Mouse (Mus musculus) neural tube, embryonic 12.5 days (tissue): ENCODE measurements around the gene Gpld1. TPM values are rescaled to one million over a fixed set of nuclear protein-coding genes. Genes with fewer than 3 reads are reported as not detected.

Experiments used
- ATAC-seq: fragments of 200-750 bp; cut with Nextera tagmentation; 2 replicates; pipeline ENCODE4 v1.8.0; 2017; ENCODE audit warnings: low read depth, mild to moderate bottlenecking, moderate TSS enrichment, moderate library complexity; ENCODE audit not compliant: low FRiP score
- H3K27ac ChIP-seq: fragments of 300-500 bp; sonication (generic); 2 replicates; pipeline ENCODE4 v1.5.1; 2016
- H3K27me3 ChIP-seq: fragments of 300-500 bp; sonication (generic); replicated peaks from 2 replicates; pipeline ENCODE4 v1.6.1; 2016; ENCODE audit warnings: mild to moderate bottlenecking
- H3K36me3 ChIP-seq: fragments of 300-500 bp; sonication (generic); 2 replicates; pipeline ENCODE4 v1.6.1; 2016; ENCODE audit warnings: mild to moderate bottlenecking
- H3K4me1 ChIP-seq: fragments of 300-500 bp; sonication (generic); 2 replicates; pipeline ENCODE4 v1.6.1; 2016
- H3K4me2 ChIP-seq: fragments of 300-500 bp; sonication (generic); replicated peaks from 2 replicates; pipeline ENCODE4 v1.6.1; 2016; ENCODE audit warnings: mild to moderate bottlenecking
- H3K4me3 ChIP-seq: fragments of 300-500 bp; sonication (generic); 2 replicates; pipeline ENCODE4 v1.5.1; 2016
- H3K9ac ChIP-seq: fragments of 300-500 bp; sonication (generic); 2 replicates; pipeline ENCODE4 v1.6.1; 2016; ENCODE audit warnings: mild to moderate bottlenecking
- H3K9me3 ChIP-seq: fragments of 300-500 bp; sonication (generic); 2 replicates; pipeline ENCODE4 v1.6.1; 2016; ENCODE audit warnings: mild to moderate bottlenecking
- WGBS: fragments of 180-500 bp; shearing (Covaris S2); methylation state at CpG from one replicate; pipeline ENCODE4 v1.1.7; 2016; 5-methylcytosine and 5-hydroxymethylcytosine counted together
- polyA plus RNA-seq: library from polyadenylated mRNA; unstranded; fragments of >200 nt; fragmentation: Nextera tagmentation; extraction: Ambion mirVana; gene quantifications from 2 replicates; pipeline ENCODE4 v1.2.1, GENCODE M21; 2016

Gene Gpld1
- polyA plus RNA-seq, 1 experiment from 2014 or later = 0.76 TPM

- no peaks in the 10 kb centered on the region for H3K4me1 ChIP-seq
- peaks cover 35% of the 10 kb centered on the region for H3K36me3 ChIP-seq
- H3K9me3 ChIP-seq = no peaks in the 10 kb centered on the region
- H3K27me3 ChIP-seq = no peaks in the 10 kb centered on the region
- ATAC-seq = no peak
- no peak overlapping the region for H3K4me2 ChIP-seq
- no peak overlapping the region for H3K9ac ChIP-seq
- H3K4me3 ChIP-seq = no peak overlapping the region
- no peak overlapping the region for H3K27ac ChIP-seq
- WGBS = 86% methylated on average over 6 of the region's 6 CpGs
Observed at GRCm38 (mm10) chr13:24989006-24989405, 46.1 kb downstream of the Gpld1 start.

DNA sequence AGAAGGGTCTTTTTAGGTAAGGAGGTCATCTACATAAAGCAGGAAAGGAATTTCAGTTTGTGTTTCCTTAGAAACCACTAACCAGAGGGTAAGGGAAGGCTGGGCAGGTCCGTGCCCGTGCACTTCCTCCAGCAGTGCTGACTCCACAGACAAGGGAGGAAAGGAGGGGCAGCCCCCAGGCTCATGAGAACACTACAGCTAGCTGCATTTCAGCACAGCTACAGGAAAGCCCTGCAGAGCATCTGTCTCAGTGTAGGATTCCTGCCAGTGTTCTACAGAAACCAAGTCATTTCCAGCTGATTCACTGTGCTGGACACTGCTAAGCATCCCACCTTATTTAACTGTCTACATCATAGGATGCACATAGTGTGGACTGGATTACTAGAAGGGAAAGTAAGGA lies 50.2 kb downstream of the Gpld1 start:
- no peaks in the 10 kb centered on the region for H3K4me1 ChIP-seq
- H3K27me3 ChIP-seq = no peaks in the 10 kb centered on the region
- no peak overlapping the region for H3K4me2 ChIP-seq
- 32% methylated on average over 2 of the region's 2 CpGs for WGBS
- H3K36me3 ChIP-seq = peaks cover 75% of the 10 kb centered on the region
- H3K9ac ChIP-seq = no peak overlapping the region
- no peak overlapping the region for H3K4me3 ChIP-seq
- ATAC-seq = no peak
- H3K9me3 ChIP-seq = no peaks in the 10 kb centered on the region
- H3K27ac ChIP-seq = no peak overlapping the region

DNA sequence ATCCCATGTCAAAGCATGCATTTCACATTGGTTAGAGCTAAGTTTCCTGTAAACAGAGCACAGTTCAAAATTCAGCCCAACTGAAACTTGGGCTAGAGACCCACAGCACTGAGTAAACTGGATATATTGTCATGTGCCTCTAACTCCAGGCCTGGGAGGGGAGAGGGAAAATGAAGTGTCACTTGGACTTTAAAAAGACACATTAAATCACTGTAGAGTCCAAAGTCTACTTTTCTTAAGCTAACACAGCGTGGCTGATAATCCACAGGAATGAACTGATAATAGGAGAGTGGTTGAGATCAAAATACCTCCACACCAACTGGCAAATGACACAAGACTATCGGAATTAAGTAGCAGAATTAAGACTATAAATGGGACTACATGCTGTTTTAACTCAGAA lies 56.6 kb downstream of the Gpld1 start:
- Histone ChIP-seq H3K4me3 (no peak overlapping the region), H3K4me1 (no peaks in the 10 kb centered on the region), H3K36me3 (peaks cover 77% of the 10 kb centered on the region), H3K27ac (no peak overlapping the region), H3K9me3 (no peaks in the 10 kb centered on the region), H3K4me2 (no peak overlapping the region), H3K27me3 (no peaks in the 10 kb centered on the region), H3K9ac (no peak overlapping the region)
- 93% methylated on average over 2 of the region's 2 CpGs for WGBS
- no peak for ATAC-seq

DNA sequence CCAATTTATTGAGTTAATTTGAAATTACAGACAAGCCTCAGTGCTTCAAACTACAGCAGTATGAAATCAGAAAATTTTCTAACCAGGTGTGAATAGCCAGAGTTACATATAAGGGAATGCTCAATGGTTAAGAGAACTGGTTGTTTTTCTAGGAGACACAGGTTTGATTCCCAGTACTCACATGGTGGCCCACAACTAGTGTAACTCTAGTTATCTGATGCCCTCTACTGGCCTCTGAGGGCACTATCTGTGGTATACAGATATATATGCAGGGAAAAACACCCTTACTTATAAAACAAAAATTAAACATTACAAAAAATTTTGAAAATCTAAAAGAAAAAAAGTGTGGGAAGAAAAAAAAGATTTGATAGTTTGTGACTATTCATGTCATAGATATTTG lies 60.0 kb downstream of the Gpld1 start:
- Histone ChIP-seq H3K36me3 (peaks cover 60% of the 10 kb centered on the region), H3K9me3 (no peaks in the 10 kb centered on the region), H3K9ac (no peak overlapping the region), H3K27ac (no peak overlapping the region), H3K4me2 (no peak overlapping the region), H3K4me3 (no peak overlapping the region), H3K27me3 (no peaks in the 10 kb centered on the region), H3K4me1 (no peaks in the 10 kb centered on the region)
- ATAC-seq = no peak

- Histone ChIP-seq H3K4me1 (no peaks in the 10 kb centered on the region), H3K36me3 (peaks cover 24% of the 10 kb centered on the region), H3K4me3 (no peak overlapping the region), H3K27ac (no peak overlapping the region), H3K4me2 (no peak overlapping the region), H3K9ac (no peak overlapping the region), H3K27me3 (no peaks in the 10 kb centered on the region), H3K9me3 (no peaks in the 10 kb centered on the region)
- ATAC-seq = no peak
- 79% methylated on average over 8 of the region's 8 CpGs for WGBS
Observed at GRCm38 (mm10) chr13:25007115-25007514, 64.2 kb downstream of the Gpld1 start.

DNA sequence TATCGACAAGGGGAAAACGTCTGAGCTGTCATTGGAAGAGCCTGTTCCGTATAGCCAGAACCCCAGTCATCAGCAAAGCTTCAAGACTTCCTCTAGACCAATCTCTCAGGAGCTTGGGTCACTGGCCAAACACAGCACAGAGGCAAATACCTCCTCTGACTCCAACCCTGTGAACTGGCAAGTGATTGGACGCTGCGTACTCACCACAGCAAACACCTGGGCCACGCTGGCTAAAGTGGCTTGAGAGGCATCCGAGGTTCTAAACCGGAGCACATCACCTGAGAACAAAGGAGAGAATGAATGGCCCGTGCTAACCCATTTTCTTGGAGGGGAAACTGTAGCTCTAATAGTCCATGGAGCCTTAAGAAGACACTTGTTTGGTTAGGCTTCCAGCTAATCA lies 75.4 kb downstream of the Gpld1 start:
- no peak overlapping the region for H3K9ac ChIP-seq

GRCm38 (mm10) chr13:25019793-25020539 lies 77.0 kb downstream of the Gpld1 start, which contains the start of gene Mrs2:
Mrs2 (minus strand) TSS chr13:25020379.
- Histone ChIP-seq H3K9ac (peak within 1 kb of the TSS; percentile 91), H3K4me2 (peak within 1 kb of the TSS; percentile 86), H3K27me3 (no peaks in the 10 kb centered on the region), H3K4me1 (peaks cover 13% of the 10 kb centered on the region), H3K27ac (peak within 1 kb of the TSS; percentile 43; the same call in 1 of the 2 replicates), H3K9me3 (no peaks in the 10 kb centered on the region), H3K4me3 (peak within 1 kb of the TSS; percentile 95), H3K36me3 (peaks cover 11% of the 10 kb centered on the region; the same call in 1 of the 2 replicates)
- peak; percentile 93 for ATAC-seq
- under 1% methylated on average over 84 of the region's 84 CpGs for WGBS

More for the DNA sequence above, 75.4 kb downstream of the Gpld1 start:
- H3K9me3 ChIP-seq = no peaks in the 10 kb centered on the region
- peaks cover 13% of the 10 kb centered on the region for H3K4me1 ChIP-seq
- H3K27me3 ChIP-seq = no peaks in the 10 kb centered on the region
- no peak overlapping the region for H3K27ac ChIP-seq
- peak overlapping the region; percentile 86 for H3K4me2 ChIP-seq
- H3K36me3 ChIP-seq = peaks cover 11% of the 10 kb centered on the region; the same call in 1 of the 2 replicates
- H3K4me3 ChIP-seq = no peak overlapping the region
- no peak for ATAC-seq
- 93% methylated on average over 9 of the region's 9 CpGs for WGBS

DNA sequence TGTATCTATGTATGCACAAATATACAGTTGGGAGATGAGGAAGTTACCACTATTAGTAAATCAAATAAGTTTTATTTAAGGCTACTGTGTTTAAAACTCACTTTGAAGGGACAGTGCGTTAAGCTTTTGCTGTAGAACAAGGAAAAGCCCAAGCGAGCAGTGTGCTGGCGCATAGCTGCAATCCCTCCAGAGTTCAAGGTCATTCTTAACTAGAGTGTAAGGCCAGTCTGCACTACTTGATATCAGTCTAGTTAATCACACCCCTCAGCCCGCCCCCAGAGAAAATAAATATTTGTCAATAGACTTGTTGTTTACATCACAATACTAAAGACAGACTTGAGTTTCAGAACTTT lies 77.6 kb downstream of the Gpld1 start:
- H3K9me3 ChIP-seq = no peaks in the 10 kb centered on the region
- H3K36me3 ChIP-seq = peaks cover 11% of the 10 kb centered on the region; the same call in 1 of the 2 replicates
- ATAC-seq = peak; percentile 34; the same call in 1 of the 2 replicates
- H3K27ac ChIP-seq = no peak overlapping the region
- H3K4me1 ChIP-seq = peaks cover 13% of the 10 kb centered on the region
- no peaks in the 10 kb centered on the region for H3K27me3 ChIP-seq
- peak overlapping the region; percentile 91; the same call in 1 of the 2 replicates for H3K9ac ChIP-seq
- H3K4me3 ChIP-seq = peak overlapping the region; percentile 95
- H3K4me2 ChIP-seq = peak overlapping the region; percentile 86
- WGBS = 60% methylated on average over 4 of the region's 4 CpGs

- no peak overlapping the region for H3K27ac ChIP-seq
- H3K36me3 ChIP-seq = peaks cover 6% of the 10 kb centered on the region; the same call in 1 of the 2 replicates
- ATAC-seq = no peak
- H3K9ac ChIP-seq = no peak overlapping the region
- peaks cover 13% of the 10 kb centered on the region for H3K4me1 ChIP-seq
- no peak overlapping the region for H3K4me2 ChIP-seq
- no peaks in the 10 kb centered on the region for H3K9me3 ChIP-seq
- no peak overlapping the region for H3K4me3 ChIP-seq
- WGBS = 63% methylated on average over 4 of the region's 4 CpGs
- no peaks in the 10 kb centered on the region for H3K27me3 ChIP-seq
Observed at GRCm38 (mm10) chr13:25022386-25022785, 79.4 kb downstream of the Gpld1 start.

GRCm38 (mm10) chr13:25023129-25023528 lies 80.2 kb downstream of the Gpld1 start:
- WGBS = 79% methylated on average over 3 of the region's 3 CpGs

GRCm38 (mm10) chr13:25024655-25025054 lies 81.7 kb downstream of the Gpld1 start:
- Histone ChIP-seq H3K36me3 (no peaks in the 10 kb centered on the region), H3K4me1 (no peaks in the 10 kb centered on the region), H3K9me3 (no peaks in the 10 kb centered on the region), H3K27me3 (no peaks in the 10 kb centered on the region), H3K4me3 (no peak overlapping the region), H3K27ac (no peak overlapping the region), H3K4me2 (no peak overlapping the region), H3K9ac (no peak overlapping the region)
- 37% methylated on average over 2 of the region's 2 CpGs for WGBS
- no peak for ATAC-seq

More at GRCm38 (mm10) chr13:25023129-25023528, 80.2 kb downstream of the Gpld1 start:
- no peaks in the 10 kb centered on the region for H3K27me3 ChIP-seq
- H3K4me2 ChIP-seq = no peak overlapping the region
- H3K9me3 ChIP-seq = no peaks in the 10 kb centered on the region
- H3K4me1 ChIP-seq = peaks cover 13% of the 10 kb centered on the region
- H3K27ac ChIP-seq = no peak overlapping the region
- no peak for ATAC-seq
- peaks cover 3% of the 10 kb centered on the region; the same call in 1 of the 2 replicates for H3K36me3 ChIP-seq
- H3K9ac ChIP-seq = no peak overlapping the region
- H3K4me3 ChIP-seq = no peak overlapping the region

GRCm38 (mm10) chr13:25026409-25027113 lies 83.6 kb downstream of the Gpld1 start:
- no peaks in the 10 kb centered on the region for H3K9me3 ChIP-seq
- H3K27ac ChIP-seq = no peak overlapping the region
- H3K36me3 ChIP-seq = no peaks in the 10 kb centered on the region
- 70% methylated on average over 6 of the region's 6 CpGs for WGBS
- no peak for ATAC-seq
- H3K27me3 ChIP-seq = no peaks in the 10 kb centered on the region
- H3K4me3 ChIP-seq = no peak overlapping the region
- no peak overlapping the region for H3K4me2 ChIP-seq
- H3K9ac ChIP-seq = no peak overlapping the region
- no peaks in the 10 kb centered on the region for H3K4me1 ChIP-seq
